Mouse (Mus musculus) midbrain, embryonic 13.5 days (tissue): ENCODE measurements at regions not wholly inside any gene's neighbourhood (a gene's known extent, or its start where the extent isn't known, plus 50 kb on each side); places are given as distances from the start of the nearest gene placed in this dataset.
A peak's percentile ranks its signal among the peaks of the same experiment; 100 is the strongest.

Experiments
- ATAC-seq: fragments of 200-750 bp; cut with Nextera tagmentation; 2 replicates; pipeline ENCODE4 v1.8.0; 2017; ENCODE audit warnings: mild to moderate bottlenecking, moderate TSS enrichment, moderate library complexity
- H3K27ac ChIP-seq: fragments of 300-500 bp; sonication (generic); 2 replicates; pipeline ENCODE4 v1.5.1; 2015; ENCODE audit warnings: inconsistent platforms, mild to moderate bottlenecking, moderate library complexity
- H3K27me3 ChIP-seq: fragments of 300-500 bp; sonication (generic); 2 replicates; pipeline ENCODE4 v1.6.1; 2015; ENCODE audit warnings: mild to moderate bottlenecking, inconsistent platforms
- H3K36me3 ChIP-seq: fragments of 300-500 bp; sonication (generic); 2 replicates; pipeline ENCODE4 v1.6.1; 2015; ENCODE audit warnings: mild to moderate bottlenecking, inconsistent platforms
- H3K4me1 ChIP-seq: fragments of 300-500 bp; sonication (generic); replicated peaks from 2 replicates; pipeline ENCODE4 v1.6.1; 2015; ENCODE audit warnings: inconsistent platforms
- H3K4me2 ChIP-seq: fragments of 300-500 bp; sonication (generic); replicated peaks from 2 replicates; pipeline ENCODE4 v1.6.1; 2015; ENCODE audit warnings: moderate library complexity, mild to moderate bottlenecking, inconsistent platforms
- H3K4me3 ChIP-seq: fragments of 300-500 bp; sonication (generic); replicated peaks from 2 replicates; pipeline ENCODE4 v1.5.1; 2015; ENCODE audit warnings: mild to moderate bottlenecking, inconsistent platforms
- H3K9ac ChIP-seq: fragments of 300-500 bp; sonication (generic); replicated peaks from 2 replicates; pipeline ENCODE4 v1.6.1; 2015; ENCODE audit warnings: mild to moderate bottlenecking, inconsistent platforms
- H3K9me3 ChIP-seq: fragments of 300-500 bp; sonication (generic); 2 replicates; pipeline ENCODE4 v1.6.1; 2016; ENCODE audit warnings: mild to moderate bottlenecking, inconsistent platforms
- WGBS: fragments of 180-500 bp; shearing (Covaris S2); methylation state at CpG from one replicate; pipeline ENCODE4 v1.1.7; 2015; 5-methylcytosine and 5-hydroxymethylcytosine counted together

DNA sequence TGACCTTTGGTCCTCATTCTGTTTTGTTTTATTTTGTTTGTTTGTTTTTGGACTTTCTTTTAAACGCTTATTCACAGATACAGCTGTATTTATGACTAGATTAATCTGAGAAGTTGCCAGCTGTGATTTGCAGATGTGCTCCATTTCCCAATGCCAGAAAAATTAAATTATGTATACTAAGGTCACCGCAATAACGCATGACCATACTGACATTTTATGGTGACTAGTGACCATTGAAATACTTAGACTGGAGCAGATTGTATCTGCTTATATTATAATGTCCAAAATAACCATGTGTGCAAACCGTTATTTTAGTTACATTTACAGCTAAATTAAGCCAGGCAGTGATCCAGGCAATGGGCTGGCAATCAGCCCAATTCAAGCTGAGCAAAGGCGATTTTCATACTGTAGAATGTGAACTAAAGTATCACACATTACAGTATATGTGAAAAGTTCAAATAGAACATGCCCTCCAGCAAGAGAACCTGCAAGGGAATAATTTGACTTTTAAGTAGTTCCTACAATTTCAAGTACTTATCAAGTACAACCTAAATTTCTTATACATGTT is 1401.0 kb upstream of the Gm7489 start:
- ATAC-seq = no peak
- Histone ChIP-seq H3K27ac (no peak overlapping the region), H3K27me3 (no peaks in the 10 kb centered on the region), H3K4me1 (no peaks in the 10 kb centered on the region), H3K4me3 (no peak overlapping the region), H3K36me3 (no peaks in the 10 kb centered on the region), H3K9me3 (no peaks in the 10 kb centered on the region), H3K9ac (no peak overlapping the region), H3K4me2 (no peak overlapping the region)
- WGBS = 91% methylated on average over 5 of the region's 5 CpGs

GRCm38 (mm10) chr15:52484276-52484675 is 1400.4 kb upstream of the Gm7489 start:
- Histone ChIP-seq H3K4me3 (no peak overlapping the region), H3K4me1 (no peaks in the 10 kb centered on the region), H3K36me3 (no peaks in the 10 kb centered on the region), H3K27me3 (no peaks in the 10 kb centered on the region), H3K27ac (no peak overlapping the region), H3K4me2 (no peak overlapping the region), H3K9me3 (no peaks in the 10 kb centered on the region), H3K9ac (no peak overlapping the region)
- 85% methylated on average over 5 of the region's 5 CpGs for WGBS
- ATAC-seq = no peak

DNA sequence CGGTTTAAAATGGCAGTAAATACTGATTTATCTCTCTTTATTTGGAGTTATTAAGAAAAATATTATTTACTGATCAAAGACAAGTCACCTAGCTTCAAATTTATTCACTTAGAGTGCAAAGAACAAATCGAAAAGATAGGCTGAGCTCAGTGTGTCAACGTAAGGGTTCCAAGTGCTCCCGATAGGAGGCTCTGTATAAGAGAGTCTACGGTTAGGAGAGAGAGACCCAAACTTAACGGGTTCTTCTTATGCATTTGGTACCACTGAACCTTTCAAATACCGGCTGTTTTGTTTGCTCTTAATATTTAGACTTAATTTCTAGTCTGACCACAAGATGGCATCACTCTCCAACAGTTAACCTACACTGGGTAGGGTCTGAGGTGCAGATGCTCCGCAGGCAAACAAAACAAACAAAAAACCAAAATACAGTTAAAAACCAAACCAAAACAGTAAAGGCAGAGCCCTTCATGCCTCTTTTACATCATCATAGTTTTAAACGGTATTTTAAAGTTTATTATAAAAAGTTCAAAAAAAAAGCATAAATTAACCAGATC is 1379.4 kb upstream of the Gm7489 start:
- 32% methylated on average over 9 of the region's 9 CpGs for WGBS
- no peaks in the 10 kb centered on the region for H3K36me3 ChIP-seq
- no peak overlapping the region for H3K4me2 ChIP-seq
- peak; percentile 79 for ATAC-seq
- no peak overlapping the region for H3K27ac ChIP-seq
- H3K4me3 ChIP-seq = no peak overlapping the region
- H3K9ac ChIP-seq = no peak overlapping the region
- H3K27me3 ChIP-seq = no peaks in the 10 kb centered on the region
- H3K9me3 ChIP-seq = no peaks in the 10 kb centered on the region
- H3K4me1 ChIP-seq = 0 out of 2 replicates have a peak, but pooled peaks cover 3% of the 10 kb centered on the region

DNA sequence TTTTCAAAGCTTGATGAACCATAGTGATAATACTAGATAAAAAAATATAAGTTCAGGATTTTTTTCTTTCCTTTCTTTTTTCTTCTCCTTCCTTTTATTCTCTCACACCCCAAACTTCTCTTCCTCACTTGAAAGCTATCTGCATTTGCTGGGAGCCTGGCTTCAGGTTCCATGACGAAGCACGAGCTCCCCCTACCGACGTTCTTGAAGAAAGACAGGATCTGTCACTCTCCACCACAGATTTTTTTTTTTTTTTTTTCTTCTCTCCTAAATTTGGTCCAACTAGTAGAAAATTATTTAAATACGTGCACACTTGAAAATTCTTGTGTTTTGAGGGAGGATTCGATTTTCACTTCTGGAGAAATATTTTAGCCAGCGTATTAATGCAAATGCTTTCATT is 1377.8 kb upstream of the Gm7489 start:
- no peak for ATAC-seq
- Histone ChIP-seq H3K9ac (no peak overlapping the region), H3K27me3 (no peaks in the 10 kb centered on the region), H3K27ac (no peak overlapping the region), H3K9me3 (no peaks in the 10 kb centered on the region), H3K4me2 (no peak overlapping the region), H3K4me1 (0 out of 2 replicates have a peak, but pooled peaks cover 3% of the 10 kb centered on the region), H3K4me3 (no peak overlapping the region), H3K36me3 (no peaks in the 10 kb centered on the region)
- WGBS = 5% methylated on average over 7 of the region's 7 CpGs

GRCm38 (mm10) chr15:52508609-52509008 is 1376.1 kb upstream of the Gm7489 start:
- Histone ChIP-seq H3K4me3 (no peak overlapping the region), H3K4me1 (0 out of 2 replicates have a peak, but pooled peaks cover 3% of the 10 kb centered on the region), H3K9ac (no peak overlapping the region), H3K4me2 (no peak overlapping the region), H3K36me3 (no peaks in the 10 kb centered on the region), H3K27me3 (no peaks in the 10 kb centered on the region), H3K9me3 (no peaks in the 10 kb centered on the region), H3K27ac (no peak overlapping the region)
- WGBS = 58% methylated on average over 2 of the region's 2 CpGs
- ATAC-seq = no peak

DNA sequence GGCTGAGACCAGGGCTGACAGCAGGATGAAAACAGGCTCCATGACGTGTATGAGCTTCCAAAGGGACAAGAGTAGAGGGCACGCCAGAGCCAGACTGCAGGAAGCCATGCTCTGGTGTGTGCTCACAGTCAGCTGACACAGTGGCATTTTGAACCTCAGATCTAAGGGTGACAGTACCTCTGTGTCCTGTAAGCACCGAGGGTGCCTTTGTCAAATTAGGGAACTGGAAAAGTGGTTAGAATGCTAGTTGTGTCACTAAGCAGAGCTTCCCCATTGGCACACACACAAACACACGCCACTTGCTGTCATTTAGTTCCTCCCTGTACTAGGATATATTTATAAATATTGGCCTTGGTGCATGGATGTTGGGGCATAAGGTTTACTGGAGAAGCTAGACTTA is 1374.6 kb upstream of the Gm7489 start:
- H3K9me3 ChIP-seq = no peaks in the 10 kb centered on the region
- no peak overlapping the region for H3K4me3 ChIP-seq
- no peak for ATAC-seq

GRCm38 (mm10) chr15:52536594-52536993 is 1348.1 kb upstream of the Gm7489 start:
- H3K4me3 ChIP-seq = no peak overlapping the region
- H3K27me3 ChIP-seq = no peaks in the 10 kb centered on the region
- ATAC-seq = no peak
- H3K36me3 ChIP-seq = no peaks in the 10 kb centered on the region
- H3K9me3 ChIP-seq = no peaks in the 10 kb centered on the region
- H3K9ac ChIP-seq = no peak overlapping the region
- WGBS = 88% methylated on average over 2 of the region's 2 CpGs
- no peak overlapping the region for H3K4me2 ChIP-seq
- no peaks in the 10 kb centered on the region for H3K4me1 ChIP-seq
- no peak overlapping the region for H3K27ac ChIP-seq

More for the DNA sequence above, 1374.6 kb upstream of the Gm7489 start:
- Histone ChIP-seq H3K27me3 (no peaks in the 10 kb centered on the region), H3K36me3 (no peaks in the 10 kb centered on the region), H3K4me2 (no peak overlapping the region), H3K27ac (no peak overlapping the region), H3K9ac (no peak overlapping the region), H3K4me1 (0 out of 2 replicates have a peak, but pooled peaks cover 3% of the 10 kb centered on the region)
- 79% methylated on average over 4 of the region's 4 CpGs for WGBS

GRCm38 (mm10) chr15:52558682-52559081 is 1326.0 kb upstream of the Gm7489 start:
- ATAC-seq = no peak
- Histone ChIP-seq H3K27me3 (no peaks in the 10 kb centered on the region), H3K4me1 (no peaks in the 10 kb centered on the region)

GRCm38 (mm10) chr15:52564078-52564477 is 1320.6 kb upstream of the Gm7489 start:
- no peak for ATAC-seq
- Histone ChIP-seq H3K36me3 (no peaks in the 10 kb centered on the region), H3K27me3 (no peaks in the 10 kb centered on the region), H3K4me3 (no peak overlapping the region), H3K4me1 (no peaks in the 10 kb centered on the region), H3K9me3 (no peaks in the 10 kb centered on the region), H3K9ac (no peak overlapping the region), H3K4me2 (no peak overlapping the region), H3K27ac (no peak overlapping the region)
- WGBS = 98% methylated on average over 1 of the region's 1 CpGs

More at GRCm38 (mm10) chr15:52558682-52559081, 1326.0 kb upstream of the Gm7489 start:
- no peak overlapping the region for H3K9ac ChIP-seq
- no peak overlapping the region for H3K4me3 ChIP-seq
- no peak overlapping the region for H3K4me2 ChIP-seq
- no peaks in the 10 kb centered on the region for H3K36me3 ChIP-seq
- H3K27ac ChIP-seq = no peak overlapping the region
- H3K9me3 ChIP-seq = no peaks in the 10 kb centered on the region

GRCm38 (mm10) chr15:52565449-52565851 is 1319.3 kb upstream of the Gm7489 start:
- no peak for ATAC-seq
- Histone ChIP-seq H3K4me2 (no peak overlapping the region), H3K9ac (no peak overlapping the region), H3K9me3 (no peaks in the 10 kb centered on the region), H3K4me1 (no peaks in the 10 kb centered on the region), H3K27me3 (no peaks in the 10 kb centered on the region), H3K27ac (no peak overlapping the region), H3K36me3 (no peaks in the 10 kb centered on the region), H3K4me3 (no peak overlapping the region)
- 86% methylated on average over 5 of the region's 5 CpGs for WGBS

DNA sequence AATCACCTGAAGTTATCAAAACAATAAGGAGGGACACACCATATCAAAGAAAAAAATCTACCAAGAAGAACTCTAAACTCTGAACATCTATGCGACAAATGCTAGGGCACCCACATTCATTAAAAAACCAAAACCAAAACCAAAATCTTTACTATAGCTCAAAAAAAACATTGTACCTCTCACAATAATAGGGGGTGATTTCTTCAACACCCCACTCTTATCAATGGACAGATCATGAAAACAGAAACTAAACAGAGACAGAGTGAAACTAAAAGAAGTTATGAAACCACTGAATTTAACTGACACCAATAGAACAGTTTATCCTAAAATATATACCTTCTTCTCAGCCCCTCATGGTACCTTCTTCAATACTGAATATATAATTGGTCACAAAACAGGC is 1314.5 kb upstream of the Gm7489 start:
- no peaks in the 10 kb centered on the region for H3K9me3 ChIP-seq
- 98% methylated on average over 1 of the region's 1 CpGs for WGBS

DNA sequence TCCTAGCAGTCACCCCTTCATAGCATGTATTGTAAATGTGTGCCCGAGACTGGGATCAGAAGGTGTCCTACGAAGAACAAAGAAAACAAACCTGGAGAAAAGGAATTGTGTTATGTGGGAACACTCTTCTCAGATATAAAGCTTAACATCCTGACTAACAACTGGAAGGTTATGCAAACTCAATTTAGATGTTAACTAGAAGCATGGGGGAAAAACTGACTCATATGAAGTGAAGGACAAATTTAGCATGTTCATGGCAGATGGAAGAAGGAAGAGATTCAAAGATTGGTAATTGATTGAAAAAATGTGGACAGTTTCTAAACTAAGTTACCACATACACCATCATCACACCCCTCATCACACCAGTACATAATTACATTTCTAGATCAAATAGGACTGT is 1307.1 kb upstream of the Gm7489 start:
- 90% methylated on average over 2 of the region's 2 CpGs for WGBS
- Histone ChIP-seq H3K9ac (no peak overlapping the region), H3K4me1 (no peaks in the 10 kb centered on the region), H3K4me2 (no peak overlapping the region), H3K36me3 (no peaks in the 10 kb centered on the region), H3K27ac (no peak overlapping the region), H3K27me3 (no peaks in the 10 kb centered on the region), H3K4me3 (no peak overlapping the region), H3K9me3 (no peaks in the 10 kb centered on the region)
- no peak for ATAC-seq

More for the DNA sequence above, 1314.5 kb upstream of the Gm7489 start:
- H3K27ac ChIP-seq = no peak overlapping the region
- no peaks in the 10 kb centered on the region for H3K27me3 ChIP-seq
- no peak overlapping the region for H3K9ac ChIP-seq
- no peak for ATAC-seq
- H3K4me2 ChIP-seq = no peak overlapping the region
- no peaks in the 10 kb centered on the region for H3K4me1 ChIP-seq
- H3K4me3 ChIP-seq = no peak overlapping the region
- no peaks in the 10 kb centered on the region for H3K36me3 ChIP-seq

- H3K4me3 ChIP-seq = no peak overlapping the region
- H3K4me1 ChIP-seq = no peaks in the 10 kb centered on the region
- no peaks in the 10 kb centered on the region for H3K36me3 ChIP-seq
- no peaks in the 10 kb centered on the region for H3K9me3 ChIP-seq
- no peak overlapping the region for H3K4me2 ChIP-seq
- H3K9ac ChIP-seq = no peak overlapping the region
- no peaks in the 10 kb centered on the region for H3K27me3 ChIP-seq
- H3K27ac ChIP-seq = no peak overlapping the region
- ATAC-seq = no peak
- 36% methylated on average over 4 of the region's 4 CpGs for WGBS
Observed at GRCm38 (mm10) chr15:52589391-52589790, 1295.3 kb upstream of the Gm7489 start.
